18 mouse cellular contexts compared by ENCODE assay signal in the genomic region with DNA sequence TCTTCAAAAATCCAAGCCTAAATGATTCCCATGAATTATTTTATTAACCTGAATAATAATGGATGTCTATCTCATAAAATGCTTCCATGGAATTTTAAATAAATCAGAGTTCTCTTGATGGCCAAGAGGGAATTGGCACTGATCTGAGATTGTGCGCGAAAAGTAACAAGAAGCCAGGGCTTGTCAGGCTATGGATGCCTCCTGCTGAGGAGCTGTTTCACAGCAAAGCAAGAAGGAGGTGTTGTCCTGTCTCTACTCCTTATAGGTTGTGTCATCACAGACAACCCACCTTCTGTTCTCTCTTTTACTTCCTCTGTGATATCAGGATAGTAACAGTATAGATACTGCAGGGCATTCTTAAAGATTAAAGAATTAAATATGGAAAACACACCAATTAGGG.
DNase-seq lines count a peak whose midpoint lies in the region; ATAC-seq lines count a peak whose summit lies in the region.
"Had no signal": no experiment of that assay in that cellular context is flagged by ENCODE, and none has a peak within 500 bp of the region (broad histone marks: within the 10 kb centered on the region; RNA-seq: fewer than 3 reads in every experiment).

No protein-coding gene starts in this region.

- ATAC-seq in cerebellum, adult (ENCODE audit: insufficient number of reproducible peaks, low FRiP score, low TSS enrichment) = 0 out of 2 replicates have a peak, but pooled peaks have one; percentile 49
- ATAC-seq: CD4-positive, CD25-positive, alpha-beta regulatory T cell, adult 4 months; forebrain, embryonic 14.5 days; intestine, embryonic 16.5 days had no signal

- intact Hi-C loops in gastrocnemius, postnatal 14 days (cut with DNase I; ENCODE audit: low total_unique reads) = no loop called here

- DNase-seq in cerebellum, postnatal 4 days (ENCODE audit: low spot score in 2 of 2) = no peak
- peak; percentile 33 for DNase-seq in brain, adult 2 months (ENCODE audit: low read depth, low spot score)
- DNase-seq in cerebellum, adult 8-10 months = peak; percentile 10
- DNase-seq in cerebellum, postnatal 14 days = peak; percentile 29 to 51
- no peak for DNase-seq in gastrocnemius, postnatal 14 days
- no peak for DNase-seq in ovary, postnatal 10 days (ENCODE audit: low spot score)
- no peak for DNase-seq in lung, adult 18-20 months
- DNase-seq: adrenal gland, postnatal 10 days; B cell, adult 2 months; gastrocnemius, adult 2 months; gastrocnemius, postnatal 36 days; heart, adult 11 months; heart, postnatal 10 days; kidney, adult 2 months had no signal

Comparison
In these comparisons a context has a peak if more than half of its experiments do, and no peak if none do; other contexts are left out.
1. DNase-seq: peak in brain, adult 2 months (single experiment), cerebellum, adult 8-10 months (single experiment) and cerebellum, postnatal 14 days (2 of 2); none in cerebellum, postnatal 4 days (0 of 2), gastrocnemius, postnatal 14 days (single experiment), ovary, postnatal 10 days (single experiment) and lung, adult 18-20 months (0 of 2).